Mouse (Mus musculus) C2C12 (cell line): Measurements from ENCODE around the gene Cfb. TPM values are rescaled to one million over a fixed set of nuclear protein-coding genes. Genes with fewer than 3 reads are reported as not detected.

Experiments used
- H3K27me3 ChIP-seq: one replicate; pipeline ENCODE4 v1.6.1; 2011; ENCODE audit not compliant: control insufficient read depth, insufficient read depth, insufficient read length
- H3K36me3 ChIP-seq: one replicate; pipeline ENCODE4 v1.6.1; 2011; ENCODE audit not compliant: control insufficient read depth, insufficient read depth
- H3K4me3 ChIP-seq: one replicate; pipeline ENCODE4 v1.5.1; 2011; ENCODE audit warnings: mild to moderate bottlenecking, control low read depth; ENCODE audit not compliant: poor library complexity, insufficient read depth, severe bottlenecking
- H3K79me2 ChIP-seq: one replicate; pipeline ENCODE4 v1.6.1; 2011; ENCODE audit not compliant: control insufficient read depth, insufficient read depth
- H3K79me3 ChIP-seq: one replicate; pipeline ENCODE4 v1.6.1; 2011; ENCODE audit warnings: low read depth, control low read depth
- H3ac ChIP-seq: one replicate; pipeline ENCODE3; 2011; ENCODE audit warnings: low read depth; ENCODE audit not compliant: control insufficient read depth, insufficient read length
- CEBPB ChIP-seq: IDR thresholded peaks from one replicate; pipeline ENCODE4 v1.6.1; 2011; ENCODE audit warnings: low read depth, mild to moderate bottlenecking, control low read depth, moderate library complexity
- CTCF ChIP-seq: IDR thresholded peaks from one replicate; pipeline ENCODE4 v1.5.1; 2011; ENCODE audit not compliant: control insufficient read depth, insufficient read depth, insufficient read length
- FOSL1 ChIP-seq: IDR thresholded peaks from one replicate; pipeline ENCODE4 v1.8.0; 2011; ENCODE audit warnings: mild to moderate bottlenecking, low read length; ENCODE audit not compliant: poor library complexity, insufficient read depth, severe bottlenecking
- MAX ChIP-seq: IDR thresholded peaks from one replicate; pipeline ENCODE4 v1.6.1; 2011; ENCODE audit warnings: mild to moderate bottlenecking, control low read depth
- MYOD1 ChIP-seq: IDR thresholded peaks from one replicate; pipeline ENCODE4 v1.6.1; 2011; ENCODE audit warnings: low read depth; ENCODE audit not compliant: control insufficient read depth, insufficient read length
- MYOG ChIP-seq: IDR thresholded peaks from one replicate; pipeline ENCODE4 v1.6.1; 2011; ENCODE audit not compliant: control insufficient read depth, insufficient read length; ENCODE audit errors: extremely low read depth
- USF1 ChIP-seq: IDR thresholded peaks from one replicate; pipeline ENCODE4 v1.6.1; 2011; ENCODE audit warnings: low read depth, mild to moderate bottlenecking, control low read depth, moderate library complexity
- polyA plus RNA-seq: library from polyadenylated mRNA; unstranded; fragments of >200 nt; fragmentation: generic; extraction: Trizol; gene quantifications from one replicate; pipeline ENCODE4 v1.2.1, GENCODE M21; 2012; ENCODE audit warnings: missing spikeins

Cfb gene
- polyA plus RNA-seq, 1 experiment: 0.28 TPM

GRCm38 (mm10) chr17:34899053-34899889 lies 37.0 kb upstream of the Cfb start:
- Histone ChIP-seq H3ac (peak overlapping the region; percentile 97), H3K4me3 (peak overlapping the region; percentile 76), H3K27me3 (no peaks in the 10 kb centered on the region), H3K79me3 (peaks cover 26% of the 10 kb centered on the region), H3K36me3 (peaks cover 24% of the 10 kb centered on the region), H3K79me2 (peaks cover 62% of the 10 kb centered on the region)
- TF ChIP-seq FOSL1 (no peak), CEBPB (no peak), CTCF (no peak), MAX (no peak), MYOG (no peak), MYOD1 (no peak), USF1 (no peak)

- Histone ChIP-seq H3K27me3 (no peaks in the 10 kb centered on the region), H3K79me2 (peaks cover 62% of the 10 kb centered on the region), H3ac (peak overlapping the region; percentile 97), H3K36me3 (peaks cover 22% of the 10 kb centered on the region), H3K79me3 (peaks cover 26% of the 10 kb centered on the region), H3K4me3 (peak overlapping the region; percentile 76)
- no peak for TF ChIP-seq MAX
- no peak for TF ChIP-seq CTCF
- TF ChIP-seq USF1: no peak
- no peak for TF ChIP-seq FOSL1
- no peak for TF ChIP-seq MYOG
- TF ChIP-seq CEBPB: no peak
- TF ChIP-seq MYOD1: no peak
Measured at GRCm38 (mm10) chr17:34898706-34899052, 36.4 kb upstream of the Cfb start.

GRCm38 (mm10) chr17:34898160-34898586 lies 35.9 kb upstream of the Cfb start, which contains the start of the genes C2 and Ehmt2:
Gene C2 (minus strand): TSS chr17:34898265.
Gene Ehmt2 (plus strand): TSS chr17:34898469.
- H3ac ChIP-seq: peak within 1 kb of the TSS; percentile 97
- TF ChIP-seq CEBPB (no peak), USF1 (peak; percentile 86), MAX (peak; percentile 82)
- peaks cover 62% of the 10 kb centered on the region for H3K79me2 ChIP-seq
- H3K4me3 ChIP-seq: peak within 1 kb of the TSS; percentile 76
- H3K79me3 ChIP-seq: peaks cover 26% of the 10 kb centered on the region
- H3K27me3 ChIP-seq: no peaks in the 10 kb centered on the region
- peaks cover 17% of the 10 kb centered on the region for H3K36me3 ChIP-seq

GRCm38 (mm10) chr17:34897373-34898159 lies 35.2 kb upstream of the Cfb start:
- Histone ChIP-seq H3K27me3 (no peaks in the 10 kb centered on the region), H3K4me3 (peak overlapping the region; percentile 76), H3K79me3 (peaks cover 26% of the 10 kb centered on the region), H3K36me3 (peaks cover 11% of the 10 kb centered on the region), H3K79me2 (peaks cover 62% of the 10 kb centered on the region), H3ac (peak overlapping the region; percentile 97)
- no peak for TF ChIP-seq USF1

GRCm38 (mm10) chr17:34896366-34896765 lies 34.0 kb upstream of the Cfb start:
- Histone ChIP-seq H3K4me3 (no peak overlapping the region), H3K79me2 (peaks cover 56% of the 10 kb centered on the region), H3K27me3 (no peaks in the 10 kb centered on the region), H3K36me3 (peaks cover 1% of the 10 kb centered on the region), H3ac (no peak overlapping the region), H3K79me3 (peaks cover 23% of the 10 kb centered on the region)
- TF ChIP-seq CEBPB (no peak), MAX (no peak), CTCF (no peak), MYOG (no peak), FOSL1 (no peak), USF1 (no peak), MYOD1 (no peak)
